Mouse (Mus musculus): Measurements from ENCODE around the gene Dennd1c. TPM values are rescaled to one million over a fixed set of nuclear protein-coding genes. Genes with fewer than 3 reads are reported as not detected.
"Not testable (repeated sequence)": the region's sequence is repeated elsewhere in the genome, so short reads cannot be mapped to it uniquely, and the experiment has no call there.

Gene Dennd1c
- polyA plus RNA-seq, 1 experiment from 2014 or later = 5.8 TPM

DNA sequence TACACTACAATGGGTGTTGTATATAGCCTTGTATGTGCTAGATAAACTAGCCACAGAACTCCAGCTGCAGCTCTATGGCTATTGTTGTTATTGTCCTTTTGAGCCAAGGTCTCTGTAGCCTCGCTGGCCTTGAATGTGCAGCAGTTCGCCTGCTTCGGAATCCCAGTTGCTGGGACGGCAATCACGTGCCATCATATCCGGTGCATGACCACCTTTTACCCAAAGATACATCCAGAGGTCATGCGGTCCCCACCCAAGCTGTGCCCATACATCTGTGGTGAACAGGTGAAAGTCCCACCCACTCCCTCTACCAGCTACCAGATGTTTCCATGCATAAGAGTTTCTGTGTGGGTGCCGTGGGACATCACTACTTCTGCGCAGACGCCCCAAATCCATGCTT lies 17.2 kb downstream of the Dennd1c start:
- H3K4me3 ChIP-seq (ENCODE audit: low read length) = peak overlapping the region; percentile 81
- H3K27me3 ChIP-seq (ENCODE audit: control insufficient read depth, insufficient read depth, low read depth, low read length) = peaks cover 25% of the 10 kb centered on the region
- no peak for ATAC-seq (ENCODE audit: low read depth)
- H3K9ac ChIP-seq (ENCODE audit: low read length) = no peak overlapping the region
- H3K4me1 ChIP-seq (replicated peaks; ENCODE audit: control insufficient read depth, insufficient read depth, low read length) = peaks cover 8% of the 10 kb centered on the region
- no peaks in the 10 kb centered on the region for H3K36me3 ChIP-seq (ENCODE audit: control insufficient read depth, insufficient read depth, low read length)
- no peaks in the 10 kb centered on the region for H3K9me3 ChIP-seq (ENCODE audit: control insufficient read depth, low read length)
- H3K27ac ChIP-seq (ENCODE audit: low read length) = peak overlapping the region; percentile 71
- H3K4me2 ChIP-seq (ENCODE audit: low read depth, low read length) = peak overlapping the region; percentile 95
- 37% methylated on average over 10 of the region's 10 CpGs for WGBS

GRCm38 (mm10) chr17:57060231-57060801 lies 18.0 kb downstream of the Dennd1c start:
- peak; percentile 88 for ATAC-seq (ENCODE audit: low read depth)
- WGBS = under 1% methylated on average over 44 of the region's 44 CpGs
- H3K36me3 ChIP-seq (ENCODE audit: control insufficient read depth, insufficient read depth, low read length) = no peaks in the 10 kb centered on the region
- peak overlapping the region; percentile 95 for H3K4me2 ChIP-seq (ENCODE audit: low read depth, low read length)
- H3K27me3 ChIP-seq (ENCODE audit: control insufficient read depth, insufficient read depth, low read depth, low read length) = peaks cover 25% of the 10 kb centered on the region
- H3K9me3 ChIP-seq (ENCODE audit: control insufficient read depth, low read length) = no peaks in the 10 kb centered on the region
- H3K4me3 ChIP-seq (ENCODE audit: low read length) = peak overlapping the region; percentile 81
- H3K27ac ChIP-seq (ENCODE audit: low read length) = peak overlapping the region; percentile 86
- H3K4me1 ChIP-seq (replicated peaks; ENCODE audit: control insufficient read depth, insufficient read depth, low read length) = peaks cover 8% of the 10 kb centered on the region
- H3K9ac ChIP-seq (ENCODE audit: low read length) = peak overlapping the region; percentile 79

DNA sequence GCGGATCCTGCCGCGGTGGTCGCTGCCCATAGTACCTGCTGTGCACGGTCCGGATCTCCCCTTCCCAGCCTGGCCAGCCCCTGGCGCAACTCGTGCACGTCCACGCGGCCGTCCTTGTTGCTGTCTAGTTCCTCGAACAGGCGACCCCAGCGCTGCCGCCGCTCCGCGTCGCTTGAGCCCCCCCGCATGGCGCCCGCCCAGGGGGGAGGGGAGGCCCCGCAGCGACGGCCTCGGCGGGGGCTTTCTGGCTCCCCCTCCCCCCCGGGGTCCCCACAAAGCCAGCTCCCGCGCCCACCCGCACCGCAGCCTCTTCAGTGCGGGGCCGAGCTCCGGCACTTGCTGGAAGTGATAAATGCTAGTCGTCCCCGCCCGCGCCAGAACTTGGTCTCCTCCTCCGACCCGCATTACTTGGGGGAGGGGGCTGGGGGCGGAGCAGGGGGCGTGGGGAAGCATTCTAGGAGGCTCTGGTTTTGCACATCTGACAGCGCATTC lies 18.8 kb downstream of the Dennd1c start, which contains the start of gene Slc25a23:
Gene Slc25a23, minus strand, starts transcription at position 378 of the 492 bp plus-strand sequence.
- H3K9me3 ChIP-seq (ENCODE audit: control insufficient read depth, low read length) = no peaks in the 10 kb centered on the region
- peak; percentile 60 for ATAC-seq (ENCODE audit: low read depth)
- H3K4me1 ChIP-seq (replicated peaks; ENCODE audit: control insufficient read depth, insufficient read depth, low read length) = peaks cover 8% of the 10 kb centered on the region
- no peaks in the 10 kb centered on the region for H3K36me3 ChIP-seq (ENCODE audit: control insufficient read depth, insufficient read depth, low read length)
- peak within 1 kb of the TSS; percentile 81 for H3K4me3 ChIP-seq (ENCODE audit: low read length)
- H3K4me2 ChIP-seq (ENCODE audit: low read depth, low read length) = peak within 1 kb of the TSS; percentile 95
- peak within 1 kb of the TSS; percentile 79 for H3K9ac ChIP-seq (ENCODE audit: low read length)
- H3K27me3 ChIP-seq (ENCODE audit: control insufficient read depth, insufficient read depth, low read depth, low read length) = peaks cover 25% of the 10 kb centered on the region
- peak within 1 kb of the TSS; percentile 86 for H3K27ac ChIP-seq (ENCODE audit: low read length)
- 0% methylated on average over 30 of the region's 45 CpGs for WGBS

GRCm38 (mm10) chr17:57058891-57059485 lies 19.3 kb downstream of the Dennd1c start, which contains the start of gene Crb3:
Crb3 (plus strand) TSS chr17:57059105.
- WGBS = 1% methylated on average over 17 of the region's 22 CpGs
- peaks cover 25% of the 10 kb centered on the region for H3K27me3 ChIP-seq (ENCODE audit: control insufficient read depth, insufficient read depth, low read depth, low read length)
- ATAC-seq (ENCODE audit: low read depth) = peak; percentile 1; the same call in 1 of the 2 replicates

GRCm38 (mm10) chr17:57056246-57056645 lies 22.1 kb downstream of the Dennd1c start:
- Histone ChIP-seq H3K9me3 (ENCODE audit: control insufficient read depth, low read length) (no peaks in the 10 kb centered on the region), H3K4me3 (ENCODE audit: low read length) (no peak overlapping the region), H3K27me3 (ENCODE audit: control insufficient read depth, insufficient read depth, low read depth, low read length) (peaks cover 4% of the 10 kb centered on the region), H3K36me3 (ENCODE audit: control insufficient read depth, insufficient read depth, low read length) (no peaks in the 10 kb centered on the region), H3K4me1 (replicated peaks; ENCODE audit: control insufficient read depth, insufficient read depth, low read length) (peaks cover 7% of the 10 kb centered on the region), H3K27ac (ENCODE audit: low read length) (no peak overlapping the region), H3K4me2 (ENCODE audit: low read depth, low read length) (no peak overlapping the region), H3K9ac (ENCODE audit: low read length) (no peak overlapping the region)
- 76% methylated on average over 3 of the region's 3 CpGs for WGBS
- ATAC-seq (ENCODE audit: low read depth) = no peak

More at GRCm38 (mm10) chr17:57058891-57059485, 19.3 kb downstream of the Dennd1c start, which contains the start of gene Crb3:
- H3K36me3 ChIP-seq (ENCODE audit: control insufficient read depth, insufficient read depth, low read length) = no peaks in the 10 kb centered on the region
- no peaks in the 10 kb centered on the region for H3K9me3 ChIP-seq (ENCODE audit: control insufficient read depth, low read length)
- H3K9ac ChIP-seq (ENCODE audit: low read length) = peak within 1 kb of the TSS; percentile 79
- H3K27ac ChIP-seq (ENCODE audit: low read length) = peak within 1 kb of the TSS; percentile 86
- H3K4me3 ChIP-seq (ENCODE audit: low read length) = peak within 1 kb of the TSS; percentile 81
- H3K4me2 ChIP-seq (ENCODE audit: low read depth, low read length) = peak within 1 kb of the TSS; percentile 95
- H3K4me1 ChIP-seq (replicated peaks; ENCODE audit: control insufficient read depth, insufficient read depth, low read length) = peaks cover 8% of the 10 kb centered on the region

GRCm38 (mm10) chr17:57051679-57052078 lies 26.6 kb downstream of the Dennd1c start:
- not testable (repeated sequence) for H3K27ac ChIP-seq (ENCODE audit: low read length); H3K4me1 ChIP-seq (replicated peaks; ENCODE audit: control insufficient read depth, insufficient read depth, low read length); H3K4me3 ChIP-seq (ENCODE audit: low read length); ATAC-seq (ENCODE audit: low read depth); H3K9ac ChIP-seq (ENCODE audit: low read length); H3K4me2 ChIP-seq (ENCODE audit: low read depth, low read length); H3K27me3 ChIP-seq (ENCODE audit: control insufficient read depth, insufficient read depth, low read depth, low read length); H3K36me3 ChIP-seq (ENCODE audit: control insufficient read depth, insufficient read depth, low read length); H3K9me3 ChIP-seq (ENCODE audit: control insufficient read depth, low read length)
- WGBS = 82% methylated on average over 4 of the region's 4 CpGs

- no peaks in the 10 kb centered on the region for H3K27me3 ChIP-seq (ENCODE audit: control insufficient read depth, insufficient read depth, low read depth, low read length)
- no peaks in the 10 kb centered on the region for H3K4me1 ChIP-seq (replicated peaks; ENCODE audit: control insufficient read depth, insufficient read depth, low read length)
- H3K36me3 ChIP-seq (ENCODE audit: control insufficient read depth, insufficient read depth, low read length) = no peaks in the 10 kb centered on the region
- ATAC-seq (ENCODE audit: low read depth) = no peak
- no peak overlapping the region for H3K27ac ChIP-seq (ENCODE audit: low read length)
- H3K9me3 ChIP-seq (ENCODE audit: control insufficient read depth, low read length) = no peaks in the 10 kb centered on the region
- H3K4me2 ChIP-seq (ENCODE audit: low read depth, low read length) = no peak overlapping the region
- H3K9ac ChIP-seq (ENCODE audit: low read length) = no peak overlapping the region
- no peak overlapping the region for H3K4me3 ChIP-seq (ENCODE audit: low read length)
- 82% methylated on average over 3 of the region's 3 CpGs for WGBS
Observed at GRCm38 (mm10) chr17:57048816-57049215, 29.5 kb downstream of the Dennd1c start.

GRCm38 (mm10) chr17:57047406-57047805 lies 30.9 kb downstream of the Dennd1c start:
- Histone ChIP-seq H3K9me3 (ENCODE audit: control insufficient read depth, low read length) (no peaks in the 10 kb centered on the region), H3K9ac (ENCODE audit: low read length) (no peak overlapping the region), H3K27ac (ENCODE audit: low read length) (no peak overlapping the region), H3K4me3 (ENCODE audit: low read length) (no peak overlapping the region), H3K4me2 (ENCODE audit: low read depth, low read length) (no peak overlapping the region), H3K36me3 (ENCODE audit: control insufficient read depth, insufficient read depth, low read length) (no peaks in the 10 kb centered on the region), H3K27me3 (ENCODE audit: control insufficient read depth, insufficient read depth, low read depth, low read length) (no peaks in the 10 kb centered on the region), H3K4me1 (replicated peaks; ENCODE audit: control insufficient read depth, insufficient read depth, low read length) (no peaks in the 10 kb centered on the region)
- WGBS = 28% methylated on average over 5 of the region's 5 CpGs
- ATAC-seq (ENCODE audit: low read depth) = peak; percentile 53; the same call in 1 of the 2 replicates

DNA sequence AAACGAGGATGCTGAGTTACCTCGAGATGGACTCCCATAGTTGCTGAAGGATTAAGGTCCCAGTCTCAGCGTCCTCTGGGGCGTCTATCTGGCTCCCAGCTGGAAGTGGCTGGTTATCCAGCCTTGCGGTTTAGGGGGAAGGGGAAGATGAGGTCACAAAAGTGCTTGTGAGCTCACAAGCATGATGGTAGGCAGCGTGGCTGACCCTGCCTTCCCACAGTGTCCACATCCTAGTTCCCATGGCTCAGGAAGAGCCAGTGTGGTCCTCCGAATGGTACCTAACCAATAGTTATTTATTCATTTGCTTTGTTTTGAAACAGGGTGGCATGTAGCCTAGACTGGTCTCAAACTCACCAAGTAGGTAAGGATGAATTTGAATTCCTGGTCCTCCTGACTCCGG lies 36.8 kb downstream of the Dennd1c start, which contains the start of gene Slc25a41:
Gene Slc25a41, minus strand, starts transcription at position 101 of the 400 bp plus-strand sequence.
- 68% methylated on average over 8 of the region's 8 CpGs for WGBS
- Histone ChIP-seq H3K9me3 (ENCODE audit: control insufficient read depth, low read length) (no peaks in the 10 kb centered on the region), H3K4me1 (replicated peaks; ENCODE audit: control insufficient read depth, insufficient read depth, low read length) (no peaks in the 10 kb centered on the region), H3K27ac (ENCODE audit: low read length) (no peak within 1 kb of the TSS), H3K36me3 (ENCODE audit: control insufficient read depth, insufficient read depth, low read length) (no peaks in the 10 kb centered on the region), H3K4me3 (ENCODE audit: low read length) (no peak within 1 kb of the TSS), H3K27me3 (ENCODE audit: control insufficient read depth, insufficient read depth, low read depth, low read length) (peaks cover 2% of the 10 kb centered on the region; the same call in 1 of the 2 replicates), H3K4me2 (ENCODE audit: low read depth, low read length) (no peak within 1 kb of the TSS), H3K9ac (ENCODE audit: low read length) (no peak within 1 kb of the TSS)
- ATAC-seq (ENCODE audit: low read depth) = no peak
